Mouse (Mus musculus) v-Abl transformed pro-B cells (cell line): ENCODE measurements around the gene Chmp5.

Experiments
- in situ Hi-C, 2 experiments: fragments of 400-800 bp; cut with MboI; formaldehyde crosslinking; loops; one replicate each; pipeline ENCODE4 v1.15.1; 2025; ENCODE audit not compliant: unreplicated experiment in 2 of 2

Chmp5 gene

GRCm38 (mm10) chr4:40948160-40948708, at the start of gene Chmp5, which contains the start of gene Bag1:
TSS of gene Chmp5 (plus strand) at chr4:40948407.
TSS of gene Bag1 (minus strand) at chr4:40948294.
- in situ Hi-C loops = loop anchor here in 1 of 2 experiments (25.0 kb wide), 1 partner anchor 811 kb away; the partner anchor contains the start of gene Aco1

DNA sequence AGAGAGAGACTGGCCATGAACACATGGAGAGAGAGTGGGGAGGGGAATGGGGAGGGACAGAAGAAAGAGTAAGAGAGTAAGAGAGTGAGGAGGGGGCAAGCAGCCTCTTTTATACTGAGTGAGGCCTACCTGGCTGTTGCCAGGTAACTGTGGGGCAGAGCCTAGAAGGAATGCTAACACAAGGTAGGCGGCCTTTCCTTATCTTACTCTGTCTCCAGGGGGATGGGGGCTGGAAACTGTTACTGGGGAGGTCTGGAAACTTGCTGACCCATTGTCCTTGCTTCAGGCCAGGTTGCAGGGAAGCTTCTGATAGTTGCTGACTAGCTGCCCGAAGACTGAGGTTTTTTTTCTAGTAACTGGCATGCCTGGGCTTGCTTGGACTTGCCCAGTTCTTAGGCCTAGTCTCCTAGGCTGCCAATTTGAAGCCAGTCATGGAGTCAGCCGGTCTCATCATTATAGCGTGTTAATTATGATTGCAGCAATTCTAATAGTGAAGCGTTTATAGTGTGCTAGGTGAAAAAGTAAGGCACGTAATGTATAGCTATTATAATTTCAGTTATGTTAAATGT, 49.6 kb upstream of the Chmp5 start:
- in situ Hi-C loops = no loop called here

DNA sequence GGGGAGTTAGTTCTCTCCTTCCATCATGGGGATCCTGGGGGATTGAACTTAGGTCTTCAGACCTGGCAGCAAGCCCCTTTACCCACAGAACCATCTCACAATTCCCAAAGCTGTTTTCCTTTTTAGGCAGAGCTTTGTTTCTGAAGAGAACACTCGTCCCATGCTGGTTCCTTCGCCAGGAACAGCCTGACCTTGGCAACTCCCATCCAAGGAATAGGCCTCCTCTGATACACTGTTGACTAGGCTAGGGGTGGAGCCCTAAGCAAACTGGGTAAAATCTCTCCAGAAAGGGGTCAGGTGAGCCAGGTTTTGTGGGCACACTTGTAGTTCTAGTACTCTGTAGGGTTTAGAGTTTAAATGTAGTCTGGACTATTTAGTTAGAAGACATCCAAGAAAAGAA, 48.9 kb upstream of the Chmp5 start:
- in situ Hi-C loops = no loop called here

DNA sequence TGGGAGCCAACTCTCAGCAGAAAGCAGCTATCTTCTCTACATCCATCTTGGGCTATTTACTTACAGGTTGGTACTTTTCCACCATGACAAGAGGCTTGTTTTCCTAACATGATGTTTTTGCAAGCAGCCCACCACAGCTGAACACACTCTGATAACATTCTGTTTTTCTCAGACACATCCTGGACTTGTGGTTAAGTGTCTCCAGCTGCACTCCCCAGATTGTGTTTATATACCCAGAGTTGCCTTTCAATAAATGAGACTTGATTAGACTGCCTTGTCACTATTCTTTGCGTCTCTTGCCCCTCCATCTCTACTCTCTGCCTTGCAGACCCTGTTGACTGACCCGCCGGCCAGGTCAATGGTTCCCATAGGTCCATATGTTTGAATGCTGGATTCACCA, 48.1 kb upstream of the Chmp5 start:
- in situ Hi-C loops = loop anchor here in 1 of 2 experiments (25.0 kb wide), 1 partner anchor 763 kb away; the partner anchor contains the start of gene Aco1

- in situ Hi-C loops = loop anchor here in 1 of 2 experiments (25.0 kb wide), 1 partner anchor 763 kb away; the partner anchor contains the start of gene Aco1
Observed at GRCm38 (mm10) chr4:40900612-40901011, 47.6 kb upstream of the Chmp5 start.

GRCm38 (mm10) chr4:40906298-40906697, 41.9 kb upstream of the Chmp5 start:
- in situ Hi-C loops = loop anchor here (5.0 to 25.0 kb wide), 2 partner anchors 134 to 769 kb away; partner anchors contain the start of gene Aco1 (in 1 of the 2)

GRCm38 (mm10) chr4:40908261-40908969, 39.8 kb upstream of the Chmp5 start:
- in situ Hi-C loops = loop anchor here (5.0 to 25.0 kb wide), 2 partner anchors 136 to 771 kb away; partner anchors contain the start of gene Aco1 (in 1 of the 2)

- in situ Hi-C loops = loop anchor here in 1 of 2 experiments (25.0 kb wide), 1 partner anchor 777 kb away; the partner anchor contains the start of gene Aco1
Observed at GRCm38 (mm10) chr4:40914287-40914867, 33.8 kb upstream of the Chmp5 start.

DNA sequence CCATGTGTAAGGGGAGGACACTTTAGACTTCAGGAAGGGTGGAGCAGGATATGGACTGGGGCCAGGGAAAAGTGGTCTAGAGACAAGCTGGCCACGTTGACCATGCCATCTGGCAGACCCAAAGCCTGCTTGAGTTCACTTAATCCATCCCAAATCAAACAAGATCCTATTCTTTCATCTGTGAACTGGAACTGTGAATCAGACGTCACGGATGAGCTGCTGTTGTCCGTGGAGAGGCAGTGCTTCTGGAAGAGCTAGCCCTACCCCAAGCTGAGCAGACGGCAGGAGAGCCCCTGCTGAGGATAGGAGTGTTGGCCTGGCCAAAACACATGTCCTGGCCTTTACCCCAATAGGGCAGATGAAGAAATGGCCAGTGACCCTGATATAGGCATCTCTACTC, 32.3 kb upstream of the Chmp5 start:
- in situ Hi-C loops = loop anchor here in 1 of 2 experiments (25.0 kb wide), 1 partner anchor 779 kb away; the partner anchor contains the start of gene Aco1

DNA sequence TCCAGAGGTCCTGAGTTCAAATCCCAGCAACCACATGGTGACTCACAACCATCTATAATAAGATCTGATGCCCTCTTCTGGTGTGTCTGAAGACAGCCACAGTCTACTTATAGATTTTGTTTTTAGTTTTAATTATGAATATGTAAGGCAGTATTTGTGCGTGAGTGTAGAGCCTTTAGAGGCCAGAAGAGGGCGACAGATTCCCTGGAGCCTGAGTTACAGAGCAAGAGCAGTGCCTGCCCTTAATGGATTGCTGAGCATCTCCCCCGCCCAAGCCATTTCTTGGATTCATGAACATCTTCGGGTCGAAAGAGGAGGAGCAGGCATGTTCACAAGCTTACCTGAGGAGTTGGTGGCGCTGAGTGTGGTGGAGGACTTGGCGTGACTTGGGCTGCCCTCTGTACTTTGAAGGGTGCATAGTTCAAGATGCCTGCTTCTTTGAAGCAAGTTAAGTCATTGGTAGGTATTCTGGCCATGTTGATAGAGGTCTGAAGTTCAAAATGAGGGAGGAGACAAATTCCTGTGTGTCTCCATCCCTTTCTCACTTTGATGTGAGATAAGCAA, 31.5 kb upstream of the Chmp5 start:
- in situ Hi-C loops = loop anchor here in 1 of 2 experiments (25.0 kb wide), 1 partner anchor 779 kb away; the partner anchor contains the start of gene Aco1

- in situ Hi-C loops = loop anchor here in 1 of 2 experiments (25.0 kb wide), 1 partner anchor 782 kb away; the partner anchor contains the start of gene Aco1
Observed at GRCm38 (mm10) chr4:40919785-40920184, 28.4 kb upstream of the Chmp5 start, which contains the start of gene Spink4. TSS of gene Spink4 (plus strand) at chr4:40920052.

GRCm38 (mm10) chr4:40920576-40920975, 27.6 kb upstream of the Chmp5 start:
- in situ Hi-C loops = loop anchor here in 1 of 2 experiments (25.0 kb wide), 1 partner anchor 783 kb away; the partner anchor contains the start of gene Aco1

- in situ Hi-C loops = loop anchor here in 1 of 2 experiments (25.0 kb wide), 1 partner anchor 784 kb away; the partner anchor contains the start of gene Aco1
Observed at GRCm38 (mm10) chr4:40921288-40921687, 26.9 kb upstream of the Chmp5 start.

GRCm38 (mm10) chr4:40923087-40923651, 25.0 kb upstream of the Chmp5 start:
- in situ Hi-C loops = loop anchor here in 1 of 2 experiments (25.0 kb wide), 1 partner anchor 786 kb away; the partner anchor contains the start of gene Aco1

- in situ Hi-C loops = loop anchor here in 1 of 2 experiments (25.0 kb wide), 1 partner anchor 788 kb away; the partner anchor contains the start of gene Aco1
Observed at GRCm38 (mm10) chr4:40925568-40925967, 22.6 kb upstream of the Chmp5 start.

DNA sequence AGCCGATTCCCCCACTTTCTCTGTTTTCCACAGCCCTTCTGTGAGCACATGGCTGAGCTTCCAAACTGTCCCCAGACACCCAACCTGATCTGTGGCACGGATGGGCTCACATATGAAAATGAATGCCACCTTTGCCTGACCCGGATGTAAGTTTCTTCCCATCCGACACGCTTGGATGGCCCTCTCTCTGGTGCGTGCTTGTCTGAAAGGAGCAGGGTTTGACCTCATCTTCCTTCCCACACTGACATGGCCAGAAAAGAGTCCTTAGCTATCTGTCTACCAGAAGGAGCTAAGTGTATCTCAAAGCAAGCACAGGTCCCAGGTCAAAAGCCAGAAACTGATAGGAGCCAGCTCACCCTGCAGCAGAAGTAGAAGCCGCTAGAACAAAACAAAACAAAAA, 19.2 kb upstream of the Chmp5 start:
- in situ Hi-C loops = loop anchor here in 1 of 2 experiments (25.0 kb wide), 1 partner anchor 792 kb away; the partner anchor contains the start of gene Aco1

DNA sequence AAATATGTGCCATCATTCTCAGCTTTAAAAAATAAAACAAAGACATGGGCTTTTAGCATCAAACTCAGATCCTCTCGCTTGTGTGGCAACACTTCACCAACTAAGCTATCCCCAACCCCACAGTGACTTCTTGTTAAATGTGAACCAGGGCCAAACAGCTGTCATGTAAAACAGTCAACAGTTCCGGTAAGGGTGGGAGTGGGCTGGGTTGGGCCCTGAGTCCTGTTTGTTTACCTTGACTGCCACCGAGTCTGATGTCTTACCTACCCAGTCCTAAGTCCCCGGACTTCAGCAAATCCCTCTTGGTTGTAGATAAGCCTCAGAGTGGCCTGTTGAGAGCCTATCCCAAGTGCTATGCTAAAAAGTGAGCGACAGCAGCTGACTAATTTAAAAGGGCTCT, 14.5 kb upstream of the Chmp5 start:
- in situ Hi-C loops = loop anchor here in 1 of 2 experiments (25.0 kb wide), 1 partner anchor 796 kb away; the partner anchor contains the start of gene Aco1

DNA sequence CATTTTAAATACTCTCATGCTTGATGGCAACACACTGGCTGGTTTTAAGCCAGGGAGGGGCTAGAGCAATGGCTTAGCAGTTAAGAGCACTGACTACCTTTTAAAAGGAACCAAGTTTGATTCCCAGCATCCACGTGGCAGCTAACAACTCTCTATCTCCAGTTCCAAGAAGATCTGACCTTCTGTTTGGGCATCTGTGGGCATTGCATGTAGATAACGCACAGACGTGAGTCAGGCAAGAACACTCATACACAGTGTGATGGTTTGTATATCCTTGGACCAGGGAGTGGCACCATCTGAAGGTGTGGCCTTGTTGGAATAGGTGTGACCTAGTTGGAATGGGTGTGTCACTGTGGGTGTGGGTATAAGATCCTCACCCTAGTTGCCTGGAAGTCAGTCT, 13.8 kb upstream of the Chmp5 start:
- in situ Hi-C loops = loop anchor here in 1 of 2 experiments (25.0 kb wide), 1 partner anchor 797 kb away; the partner anchor contains the start of gene Aco1
